Mouse (Mus musculus): Measurements from ENCODE around the gene Fgfr2. TPM values are rescaled to one million over a fixed set of nuclear protein-coding genes. Genes with fewer than 3 reads are reported as not detected.

The Fgfr2 gene
- polyA plus RNA-seq, 1 experiment from 2014 or later = 110 TPM

GRCm38 (mm10) chr7:130130226-130130625 lies 2992.9 kb downstream of the Fgfr2 start:
- Histone ChIP-seq H3K4me1 (ENCODE audit: insufficient read depth, low read depth, low read length) (no peaks in the 10 kb centered on the region), H3K9ac (replicated peaks; ENCODE audit: low read depth) (no peak overlapping the region), H3K4me2 (replicated peaks; ENCODE audit: low read depth, low read length) (no peak overlapping the region), H3K4me3 (ENCODE audit: low read depth, low read length) (no peak overlapping the region), H3K9me3 (ENCODE audit: low read length) (no peaks in the 10 kb centered on the region), H3K27ac (ENCODE audit: low read length) (no peak overlapping the region), H3K36me3 (ENCODE audit: insufficient read depth, low read length) (no peaks in the 10 kb centered on the region), H3K27me3 (replicated peaks; ENCODE audit: insufficient read depth, low read length) (no peaks in the 10 kb centered on the region)
- 85% methylated on average over 5 of the region's 5 CpGs for WGBS
- TF ChIP-seq EP300 (IDR thresholded peaks at IDR 0.05) (no peak), CTCF (IDR thresholded peaks at IDR 0.05) (no peak)
- no peak for DNase-seq (ENCODE audit: low spot score)
- no peak for ATAC-seq

- no peak overlapping the region for H3K9ac ChIP-seq (replicated peaks; ENCODE audit: low read depth)
- no peak overlapping the region for H3K4me3 ChIP-seq (ENCODE audit: low read depth, low read length)
- no peaks in the 10 kb centered on the region for H3K36me3 ChIP-seq (ENCODE audit: insufficient read depth, low read length)
- no peak overlapping the region for H3K27ac ChIP-seq (ENCODE audit: low read length)
- no peaks in the 10 kb centered on the region for H3K4me1 ChIP-seq (ENCODE audit: insufficient read depth, low read depth, low read length)
- H3K9me3 ChIP-seq (ENCODE audit: low read length) = no peaks in the 10 kb centered on the region
- 37% methylated on average over 16 of the region's 16 CpGs for WGBS
- ATAC-seq (no peak), DNase-seq (ENCODE audit: low spot score) (no peak)
- no peaks in the 10 kb centered on the region for H3K27me3 ChIP-seq (replicated peaks; ENCODE audit: insufficient read depth, low read length)
- TF ChIP-seq EP300 (IDR thresholded peaks at IDR 0.05) (no peak), CTCF (IDR thresholded peaks at IDR 0.05) (no peak)
- H3K4me2 ChIP-seq (replicated peaks; ENCODE audit: low read depth, low read length) = no peak overlapping the region
Measured at GRCm38 (mm10) chr7:130129359-130129960, 2993.7 kb downstream of the Fgfr2 start.

GRCm38 (mm10) chr7:130121507-130121906 lies 3001.6 kb downstream of the Fgfr2 start:
- DNase-seq (ENCODE audit: low spot score) = no peak
- Histone ChIP-seq H3K4me3 (ENCODE audit: low read depth, low read length) (no peak overlapping the region), H3K4me2 (replicated peaks; ENCODE audit: low read depth, low read length) (no peak overlapping the region), H3K9me3 (ENCODE audit: low read length) (no peaks in the 10 kb centered on the region), H3K36me3 (ENCODE audit: insufficient read depth, low read length) (no peaks in the 10 kb centered on the region), H3K4me1 (ENCODE audit: insufficient read depth, low read depth, low read length) (no peaks in the 10 kb centered on the region), H3K9ac (replicated peaks; ENCODE audit: low read depth) (no peak overlapping the region), H3K27ac (ENCODE audit: low read length) (no peak overlapping the region), H3K27me3 (replicated peaks; ENCODE audit: insufficient read depth, low read length) (no peaks in the 10 kb centered on the region)
- WGBS = 12% methylated on average over 2 of the region's 2 CpGs
- ATAC-seq = no peak
- TF ChIP-seq CTCF (IDR thresholded peaks at IDR 0.05) (no peak), EP300 (IDR thresholded peaks at IDR 0.05) (no peak)

GRCm38 (mm10) chr7:130119466-130119865 lies 3003.7 kb downstream of the Fgfr2 start:
- H3K36me3 ChIP-seq (ENCODE audit: insufficient read depth, low read length) = no peaks in the 10 kb centered on the region
- no peak overlapping the region for H3K9ac ChIP-seq (replicated peaks; ENCODE audit: low read depth)
- WGBS = 43% methylated on average over 6 of the region's 6 CpGs
- H3K27me3 ChIP-seq (replicated peaks; ENCODE audit: insufficient read depth, low read length) = no peaks in the 10 kb centered on the region
- no peaks in the 10 kb centered on the region for H3K4me1 ChIP-seq (ENCODE audit: insufficient read depth, low read depth, low read length)
- no peak overlapping the region for H3K4me3 ChIP-seq (ENCODE audit: low read depth, low read length)
- TF ChIP-seq CTCF (IDR thresholded peaks at IDR 0.05) = no peak
- TF ChIP-seq EP300 (IDR thresholded peaks at IDR 0.05) = no peak
- H3K4me2 ChIP-seq (replicated peaks; ENCODE audit: low read depth, low read length) = no peak overlapping the region
- DNase-seq (ENCODE audit: low spot score) (no peak), ATAC-seq (no peak)
- no peaks in the 10 kb centered on the region for H3K9me3 ChIP-seq (ENCODE audit: low read length)
- no peak overlapping the region for H3K27ac ChIP-seq (ENCODE audit: low read length)

- no peaks in the 10 kb centered on the region for H3K36me3 ChIP-seq (ENCODE audit: insufficient read depth, low read length)
- 40% methylated on average over 4 of the region's 4 CpGs for WGBS
- ATAC-seq (no peak), DNase-seq (ENCODE audit: low spot score) (no peak)
- no peaks in the 10 kb centered on the region for H3K27me3 ChIP-seq (replicated peaks; ENCODE audit: insufficient read depth, low read length)
- H3K27ac ChIP-seq (ENCODE audit: low read length) = no peak overlapping the region
- TF ChIP-seq EP300 (IDR thresholded peaks at IDR 0.05) (no peak), CTCF (IDR thresholded peaks at IDR 0.05) (no peak)
- no peak overlapping the region for H3K4me2 ChIP-seq (replicated peaks; ENCODE audit: low read depth, low read length)
- no peak overlapping the region for H3K4me3 ChIP-seq (ENCODE audit: low read depth, low read length)
- H3K9ac ChIP-seq (replicated peaks; ENCODE audit: low read depth) = no peak overlapping the region
- no peaks in the 10 kb centered on the region for H3K9me3 ChIP-seq (ENCODE audit: low read length)
- H3K4me1 ChIP-seq (ENCODE audit: insufficient read depth, low read depth, low read length) = no peaks in the 10 kb centered on the region
Measured at GRCm38 (mm10) chr7:130118726-130119125, 3004.4 kb downstream of the Fgfr2 start.

GRCm38 (mm10) chr7:130117466-130118123 lies 3005.6 kb downstream of the Fgfr2 start:
- no peak overlapping the region for H3K27ac ChIP-seq (ENCODE audit: low read length)
- H3K9me3 ChIP-seq (ENCODE audit: low read length) = no peaks in the 10 kb centered on the region
- no peak overlapping the region for H3K4me2 ChIP-seq (replicated peaks; ENCODE audit: low read depth, low read length)
- no peak for TF ChIP-seq EP300 (IDR thresholded peaks at IDR 0.05)
- TF ChIP-seq CTCF (IDR thresholded peaks at IDR 0.05) = no peak
- no peak overlapping the region for H3K9ac ChIP-seq (replicated peaks; ENCODE audit: low read depth)
- no peaks in the 10 kb centered on the region for H3K36me3 ChIP-seq (ENCODE audit: insufficient read depth, low read length)
- H3K4me1 ChIP-seq (ENCODE audit: insufficient read depth, low read depth, low read length) = no peaks in the 10 kb centered on the region
- H3K4me3 ChIP-seq (ENCODE audit: low read depth, low read length) = no peak overlapping the region
- ATAC-seq (no peak), DNase-seq (ENCODE audit: low spot score) (no peak)
- no peaks in the 10 kb centered on the region for H3K27me3 ChIP-seq (replicated peaks; ENCODE audit: insufficient read depth, low read length)
- 32% methylated on average over 4 of the region's 4 CpGs for WGBS
